Mouse (Mus musculus): ENCODE data around the gene Lsp1. TPM values are rescaled to one million over a fixed set of nuclear protein-coding genes. Genes with fewer than 3 reads are reported as not detected.

Lsp1 gene
- polyA plus RNA-seq, 1 experiment from 2014 or later = 8.0 TPM

- no peaks in the 10 kb centered on the region for H3K27me3 ChIP-seq (ENCODE audit: control insufficient read depth, insufficient read depth, low read length)
- H3K4me3 ChIP-seq (replicated peaks; ENCODE audit: low read depth, low read length) = no peak overlapping the region
- WGBS = 19% methylated on average over 6 of the region's 6 CpGs
- no peaks in the 10 kb centered on the region for H3K9me3 ChIP-seq (ENCODE audit: control insufficient read depth, low read length)
- peak overlapping the region; percentile 62 for H3K4me2 ChIP-seq (ENCODE audit: low read length)
- peaks cover 13% of the 10 kb centered on the region for H3K4me1 ChIP-seq (ENCODE audit: control insufficient read depth, insufficient read depth, low read length)
- peak overlapping the region; percentile 54 for H3K27ac ChIP-seq (replicated peaks; ENCODE audit: low read depth, low read length)
- no peak overlapping the region; the same call in 1 of the 2 replicates for H3K9ac ChIP-seq (replicated peaks; ENCODE audit: low read length)
- no peaks in the 10 kb centered on the region for H3K36me3 ChIP-seq (ENCODE audit: control insufficient read depth, insufficient read depth, low read length)
- ATAC-seq (ENCODE audit: low FRiP score, low TSS enrichment) (peak; percentile 47; the same call in 1 of the 2 replicates), DNase-seq (peak; percentile 61)
Observed at GRCm38 (mm10) chr7:142482256-142482609, 21.6 kb downstream of the Lsp1 start.

- Histone ChIP-seq H3K36me3 (ENCODE audit: control insufficient read depth, insufficient read depth, low read length) (no peaks in the 10 kb centered on the region), H3K9me3 (ENCODE audit: control insufficient read depth, low read length) (no peaks in the 10 kb centered on the region), H3K9ac (replicated peaks; ENCODE audit: low read length) (no peak overlapping the region), H3K27ac (replicated peaks; ENCODE audit: low read depth, low read length) (no peak overlapping the region), H3K4me3 (replicated peaks; ENCODE audit: low read depth, low read length) (no peak overlapping the region), H3K27me3 (ENCODE audit: control insufficient read depth, insufficient read depth, low read length) (no peaks in the 10 kb centered on the region), H3K4me2 (ENCODE audit: low read length) (no peak overlapping the region), H3K4me1 (ENCODE audit: control insufficient read depth, insufficient read depth, low read length) (peaks cover 18% of the 10 kb centered on the region)
- WGBS = 39% methylated on average over 11 of the region's 11 CpGs
- DNase-seq (no peak), ATAC-seq (ENCODE audit: low FRiP score, low TSS enrichment) (no peak)
Observed at GRCm38 (mm10) chr7:142483136-142483535, 22.5 kb downstream of the Lsp1 start.

- H3K27me3 ChIP-seq (ENCODE audit: control insufficient read depth, insufficient read depth, low read length) = no peaks in the 10 kb centered on the region
- ATAC-seq (ENCODE audit: low FRiP score, low TSS enrichment) (no peak), DNase-seq (no peak)
- H3K4me3 ChIP-seq (replicated peaks; ENCODE audit: low read depth, low read length) = no peak overlapping the region
- H3K4me2 ChIP-seq (ENCODE audit: low read length) = no peak overlapping the region
- no peak overlapping the region for H3K9ac ChIP-seq (replicated peaks; ENCODE audit: low read length)
- 86% methylated on average over 12 of the region's 12 CpGs for WGBS
- H3K4me1 ChIP-seq (ENCODE audit: control insufficient read depth, insufficient read depth, low read length) = peaks cover 18% of the 10 kb centered on the region
- no peaks in the 10 kb centered on the region for H3K9me3 ChIP-seq (ENCODE audit: control insufficient read depth, low read length)
- no peak overlapping the region for H3K27ac ChIP-seq (replicated peaks; ENCODE audit: low read depth, low read length)
- no peaks in the 10 kb centered on the region for H3K36me3 ChIP-seq (ENCODE audit: control insufficient read depth, insufficient read depth, low read length)
Observed at GRCm38 (mm10) chr7:142484780-142485179, 24.2 kb downstream of the Lsp1 start.

GRCm38 (mm10) chr7:142486751-142487162 lies 26.1 kb downstream of the Lsp1 start:
- H3K9me3 ChIP-seq (ENCODE audit: control insufficient read depth, low read length) = no peaks in the 10 kb centered on the region
- DNase-seq (no peak), ATAC-seq (ENCODE audit: low FRiP score, low TSS enrichment) (no peak)
- H3K4me3 ChIP-seq (replicated peaks; ENCODE audit: low read depth, low read length) = no peak overlapping the region
- H3K27me3 ChIP-seq (ENCODE audit: control insufficient read depth, insufficient read depth, low read length) = no peaks in the 10 kb centered on the region
- no peaks in the 10 kb centered on the region for H3K36me3 ChIP-seq (ENCODE audit: control insufficient read depth, insufficient read depth, low read length)
- WGBS = 84% methylated on average over 8 of the region's 8 CpGs
- no peak overlapping the region for H3K4me2 ChIP-seq (ENCODE audit: low read length)
- H3K4me1 ChIP-seq (ENCODE audit: control insufficient read depth, insufficient read depth, low read length) = peaks cover 9% of the 10 kb centered on the region
- no peak overlapping the region for H3K27ac ChIP-seq (replicated peaks; ENCODE audit: low read depth, low read length)
- no peak overlapping the region for H3K9ac ChIP-seq (replicated peaks; ENCODE audit: low read length)

GRCm38 (mm10) chr7:142487341-142487859 lies 26.8 kb downstream of the Lsp1 start:
- Histone ChIP-seq H3K4me2 (ENCODE audit: low read length) (0 out of 2 replicates have a peak overlapping the region, but pooled peaks have one; percentile 15), H3K9ac (replicated peaks; ENCODE audit: low read length) (no peak overlapping the region), H3K27ac (replicated peaks; ENCODE audit: low read depth, low read length) (no peak overlapping the region), H3K4me3 (replicated peaks; ENCODE audit: low read depth, low read length) (no peak overlapping the region), H3K9me3 (ENCODE audit: control insufficient read depth, low read length) (no peaks in the 10 kb centered on the region), H3K36me3 (ENCODE audit: control insufficient read depth, insufficient read depth, low read length) (no peaks in the 10 kb centered on the region), H3K4me1 (ENCODE audit: control insufficient read depth, insufficient read depth, low read length) (peaks cover 5% of the 10 kb centered on the region; the same call in 1 of the 2 replicates), H3K27me3 (ENCODE audit: control insufficient read depth, insufficient read depth, low read length) (no peaks in the 10 kb centered on the region)
- DNase-seq = peak; percentile 84
- peak; percentile 50; the same call in 1 of the 2 replicates for ATAC-seq (ENCODE audit: low FRiP score, low TSS enrichment)
- 13% methylated on average over 9 of the region's 9 CpGs for WGBS

- H3K9ac ChIP-seq (replicated peaks; ENCODE audit: low read length) = no peak overlapping the region
- no peak for DNase-seq
- H3K9me3 ChIP-seq (ENCODE audit: control insufficient read depth, low read length) = no peaks in the 10 kb centered on the region
- no peak overlapping the region for H3K27ac ChIP-seq (replicated peaks; ENCODE audit: low read depth, low read length)
- no peaks in the 10 kb centered on the region for H3K27me3 ChIP-seq (ENCODE audit: control insufficient read depth, insufficient read depth, low read length)
- no peak for ATAC-seq (ENCODE audit: low FRiP score, low TSS enrichment)
- H3K4me1 ChIP-seq (ENCODE audit: control insufficient read depth, insufficient read depth, low read length) = peaks cover 5% of the 10 kb centered on the region; the same call in 1 of the 2 replicates
- no peaks in the 10 kb centered on the region for H3K36me3 ChIP-seq (ENCODE audit: control insufficient read depth, insufficient read depth, low read length)
- H3K4me3 ChIP-seq (replicated peaks; ENCODE audit: low read depth, low read length) = no peak overlapping the region
- 81% methylated on average over 3 of the region's 3 CpGs for WGBS
- no peak overlapping the region for H3K4me2 ChIP-seq (ENCODE audit: low read length)
Observed at GRCm38 (mm10) chr7:142488053-142488452, 27.4 kb downstream of the Lsp1 start.

GRCm38 (mm10) chr7:142493535-142493934 lies 32.9 kb downstream of the Lsp1 start:
- H3K4me2 ChIP-seq (ENCODE audit: low read length) = no peak overlapping the region
- no peaks in the 10 kb centered on the region for H3K27me3 ChIP-seq (ENCODE audit: control insufficient read depth, insufficient read depth, low read length)
- no peaks in the 10 kb centered on the region for H3K36me3 ChIP-seq (ENCODE audit: control insufficient read depth, insufficient read depth, low read length)
- H3K9ac ChIP-seq (replicated peaks; ENCODE audit: low read length) = no peak overlapping the region
- ATAC-seq (ENCODE audit: low FRiP score, low TSS enrichment) (no peak), DNase-seq (no peak)
- no peaks in the 10 kb centered on the region for H3K9me3 ChIP-seq (ENCODE audit: control insufficient read depth, low read length)
- no peak overlapping the region for H3K27ac ChIP-seq (replicated peaks; ENCODE audit: low read depth, low read length)
- no peak overlapping the region for H3K4me3 ChIP-seq (replicated peaks; ENCODE audit: low read depth, low read length)
- H3K4me1 ChIP-seq (ENCODE audit: control insufficient read depth, insufficient read depth, low read length) = no peaks in the 10 kb centered on the region
- WGBS = 90% methylated on average over 8 of the region's 8 CpGs

GRCm38 (mm10) chr7:142496158-142496557 lies 35.5 kb downstream of the Lsp1 start:
- Histone ChIP-seq H3K4me2 (ENCODE audit: low read length) (no peak overlapping the region), H3K9ac (replicated peaks; ENCODE audit: low read length) (no peak overlapping the region), H3K27ac (replicated peaks; ENCODE audit: low read depth, low read length) (no peak overlapping the region), H3K27me3 (ENCODE audit: control insufficient read depth, insufficient read depth, low read length) (no peaks in the 10 kb centered on the region), H3K36me3 (ENCODE audit: control insufficient read depth, insufficient read depth, low read length) (no peaks in the 10 kb centered on the region), H3K9me3 (ENCODE audit: control insufficient read depth, low read length) (no peaks in the 10 kb centered on the region), H3K4me1 (ENCODE audit: control insufficient read depth, insufficient read depth, low read length) (no peaks in the 10 kb centered on the region), H3K4me3 (replicated peaks; ENCODE audit: low read depth, low read length) (no peak overlapping the region)
- WGBS = 79% methylated on average over 3 of the region's 3 CpGs
- ATAC-seq (ENCODE audit: low FRiP score, low TSS enrichment) (no peak), DNase-seq (no peak)

- no peaks in the 10 kb centered on the region for H3K4me1 ChIP-seq (ENCODE audit: control insufficient read depth, insufficient read depth, low read length)
- 86% methylated on average over 5 of the region's 5 CpGs for WGBS
- H3K4me3 ChIP-seq (replicated peaks; ENCODE audit: low read depth, low read length) = no peak overlapping the region
- DNase-seq (no peak), ATAC-seq (ENCODE audit: low FRiP score, low TSS enrichment) (no peak)
- no peaks in the 10 kb centered on the region for H3K27me3 ChIP-seq (ENCODE audit: control insufficient read depth, insufficient read depth, low read length)
- no peaks in the 10 kb centered on the region for H3K36me3 ChIP-seq (ENCODE audit: control insufficient read depth, insufficient read depth, low read length)
- H3K9ac ChIP-seq (replicated peaks; ENCODE audit: low read length) = no peak overlapping the region
- no peak overlapping the region for H3K27ac ChIP-seq (replicated peaks; ENCODE audit: low read depth, low read length)
- H3K9me3 ChIP-seq (ENCODE audit: control insufficient read depth, low read length) = no peaks in the 10 kb centered on the region
- no peak overlapping the region for H3K4me2 ChIP-seq (ENCODE audit: low read length)
Observed at GRCm38 (mm10) chr7:142496800-142497199, 36.2 kb downstream of the Lsp1 start.
